Mouse (Mus musculus): ENCODE measurements around the gene Lao1. TPM values are rescaled to one million over a fixed set of nuclear protein-coding genes. Genes with fewer than 3 reads are reported as not detected.

The Lao1 gene
- polyA plus RNA-seq (2014; fragmentation: Illumina TruSeq; extraction: RNeasy Lipid Tissue Mini Kit (QIAGEN cat#74804); ENCODE audit: low read depth, low replicate concordance): not detected

DNA sequence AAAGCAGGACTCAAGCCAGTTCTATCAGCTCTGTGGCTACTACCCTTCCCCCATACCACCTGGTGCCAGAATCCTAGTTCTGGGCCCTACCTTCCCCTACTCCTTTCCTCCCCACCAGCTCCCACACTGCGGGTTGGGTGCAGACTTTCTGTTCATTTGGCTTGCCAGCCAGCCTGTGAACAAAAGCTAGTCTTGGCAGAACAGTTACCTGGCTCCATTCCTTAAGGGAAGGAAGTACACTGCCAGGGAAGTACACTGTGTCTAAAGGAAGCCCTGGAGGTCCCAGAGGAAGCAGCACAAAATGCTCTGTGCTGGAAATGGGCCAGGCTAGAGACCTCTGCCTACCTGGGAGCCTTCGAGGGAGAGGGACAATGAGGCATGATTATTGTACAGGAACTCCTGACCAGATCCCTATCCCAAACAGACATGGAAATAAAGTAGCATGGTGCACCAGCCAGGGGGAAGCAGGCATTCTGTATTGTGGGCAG is at the start of gene Lao1:
Gene Lao1 (plus strand): TSS at position 438 of the 488 bp plus-strand sequence.

GRCm38 (mm10) chr4:118917365-118917764 is 44.0 kb upstream of the Lao1 start, which contains the start of gene Olfr1329:
Gene Olfr1329 (minus strand): TSS chr4:118917465.

DNA sequence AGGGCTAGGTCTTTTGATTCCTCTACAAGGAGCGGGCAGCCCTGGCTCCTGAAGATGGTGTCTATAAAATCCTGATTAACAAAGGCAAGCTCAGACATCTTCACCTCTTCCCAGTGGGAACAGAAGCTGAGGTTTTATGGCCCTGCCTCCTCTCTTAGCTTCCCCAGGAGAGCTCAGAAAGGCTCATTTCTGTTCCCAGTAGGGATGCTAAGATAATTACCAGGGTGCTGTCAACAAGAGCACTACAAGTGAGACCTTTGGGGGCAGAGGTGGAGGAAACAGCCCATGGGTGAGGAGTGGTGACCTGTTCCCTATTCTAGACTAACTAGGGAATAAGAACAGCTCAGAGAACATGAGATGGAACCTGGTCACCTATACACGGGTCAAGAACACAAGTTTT is 22.9 kb upstream of the Lao1 start, which contains the start of gene Olfr1328:
Gene Olfr1328 (minus strand): TSS at position 101 of the 400 bp plus-strand sequence.

Other genes with a start within 250 kb of the Lao1 start
- gene Olfr1340, start 241.4 kb upstream of the Lao1 start, polyA plus RNA-seq (2014; fragmentation: Illumina TruSeq; extraction: RNeasy Lipid Tissue Mini Kit (QIAGEN cat#74804); ENCODE audit: low read depth, low replicate concordance): not detected
- gene Olfr1339, start 229.4 kb upstream of the Lao1 start, polyA plus RNA-seq (2014; fragmentation: Illumina TruSeq; extraction: RNeasy Lipid Tissue Mini Kit (QIAGEN cat#74804); ENCODE audit: low read depth, low replicate concordance): not detected
- not detected for gene Olfr1338, start 202.8 kb upstream of the Lao1 start, polyA plus RNA-seq (2014; fragmentation: Illumina TruSeq; extraction: RNeasy Lipid Tissue Mini Kit (QIAGEN cat#74804); ENCODE audit: low read depth, low replicate concordance)
- gene Olfr1337, start 179.0 kb upstream of the Lao1 start, polyA plus RNA-seq (2014; fragmentation: Illumina TruSeq; extraction: RNeasy Lipid Tissue Mini Kit (QIAGEN cat#74804); ENCODE audit: low read depth, low replicate concordance): not detected
- not detected for gene Olfr1335, start 151.6 kb upstream of the Lao1 start, polyA plus RNA-seq (2014; fragmentation: Illumina TruSeq; extraction: RNeasy Lipid Tissue Mini Kit (QIAGEN cat#74804); ENCODE audit: low read depth, low replicate concordance)
- not detected for gene Olfr1333, start 125.3 kb upstream of the Lao1 start, polyA plus RNA-seq (2014; fragmentation: Illumina TruSeq; extraction: RNeasy Lipid Tissue Mini Kit (QIAGEN cat#74804); ENCODE audit: low read depth, low replicate concordance)
- not detected for gene Olfr1331, start 96.9 kb upstream of the Lao1 start, polyA plus RNA-seq (2014; fragmentation: Illumina TruSeq; extraction: RNeasy Lipid Tissue Mini Kit (QIAGEN cat#74804); ENCODE audit: low read depth, low replicate concordance)
- gene Olfr1330, start 73.0 kb upstream of the Lao1 start, polyA plus RNA-seq (2014; fragmentation: Illumina TruSeq; extraction: RNeasy Lipid Tissue Mini Kit (QIAGEN cat#74804); ENCODE audit: low read depth, low replicate concordance): not detected
- not detected for gene Olfr1329, start 44.1 kb upstream of the Lao1 start, polyA plus RNA-seq (2014; fragmentation: Illumina TruSeq; extraction: RNeasy Lipid Tissue Mini Kit (QIAGEN cat#74804); ENCODE audit: low read depth, low replicate concordance)
- gene Olfr1328, start 23.0 kb upstream of the Lao1 start, polyA plus RNA-seq (2014; fragmentation: Illumina TruSeq; extraction: RNeasy Lipid Tissue Mini Kit (QIAGEN cat#74804); ENCODE audit: low read depth, low replicate concordance): not detected
- 1.4 TPM for gene Slc2a1, start 147.1 kb downstream of the Lao1 start, polyA plus RNA-seq (2014; fragmentation: Illumina TruSeq; extraction: RNeasy Lipid Tissue Mini Kit (QIAGEN cat#74804); ENCODE audit: low read depth, low replicate concordance)
- gene Zfp691, start 212.6 kb downstream of the Lao1 start, polyA plus RNA-seq (2014; fragmentation: Illumina TruSeq; extraction: RNeasy Lipid Tissue Mini Kit (QIAGEN cat#74804); ENCODE audit: low read depth, low replicate concordance): 1.4 TPM
- not detected for gene Ermap, start 228.4 kb downstream of the Lao1 start, polyA plus RNA-seq (2014; fragmentation: Illumina TruSeq; extraction: RNeasy Lipid Tissue Mini Kit (QIAGEN cat#74804); ENCODE audit: low read depth, low replicate concordance)
- gene Svbp, start 233.7 kb downstream of the Lao1 start, polyA plus RNA-seq (2014; fragmentation: Illumina TruSeq; extraction: RNeasy Lipid Tissue Mini Kit (QIAGEN cat#74804); ENCODE audit: low read depth, low replicate concordance): 5.9 TPM

Measured in liver, adult 10 weeks (tissue).